Mouse (Mus musculus) cerebellum, adult 2 months (tissue): Measurements from ENCODE around the gene Prdm13. TPM values are rescaled to one million over a fixed set of nuclear protein-coding genes. Genes with fewer than 3 reads are reported as not detected.

Experiments used
- DNase-seq, 2 experiments: peaks; one replicate each; pipeline ENCODE4 v3.0.0; 2021
- H3K27ac ChIP-seq: fragments of 200-500 bp; 2 replicates; pipeline ENCODE4 v1.5.1; 2012; ENCODE audit warnings: low read length, control low read depth, inconsistent platforms; ENCODE audit not compliant: insufficient read depth
- H3K27me3 ChIP-seq: fragments of 200-500 bp; 2 replicates; pipeline ENCODE4 v1.6.1; 2012; ENCODE audit warnings: inconsistent platforms, mild to moderate bottlenecking, low read length, moderate library complexity; ENCODE audit not compliant: control insufficient read depth, insufficient read depth
- H3K4me1 ChIP-seq: fragments of 200-500 bp; 2 replicates; pipeline ENCODE4 v1.6.1; 2011; ENCODE audit warnings: low read length; ENCODE audit not compliant: control insufficient read depth, insufficient read depth
- H3K4me3 ChIP-seq: fragments of 200-500 bp; replicated peaks from 2 replicates; pipeline ENCODE3; 2011; ENCODE audit warnings: mild to moderate bottlenecking, low read depth, low read length, control low read depth; ENCODE audit not compliant: insufficient read depth
- CTCF ChIP-seq: fragments of 200-500 bp; IDR thresholded peaks from 2 replicates; pipeline ENCODE4 v1.5.1; 2011; ENCODE audit warnings: low read depth, mild to moderate bottlenecking, control low read depth, low read length, moderate library complexity, borderline replicate concordance; ENCODE audit not compliant: insufficient read depth
- POLR2A ChIP-seq: fragments of 200-500 bp; IDR thresholded peaks from 2 replicates; pipeline ENCODE4 v1.6.1; 2011; ENCODE audit warnings: low read length, control low read depth, borderline replicate concordance; ENCODE audit not compliant: insufficient read depth
- WGBS: fragments of 180-500 bp; shearing (Covaris S2); methylation state at CpG from one replicate; pipeline ENCODE4 v1.1.7; 2018; 5-methylcytosine and 5-hydroxymethylcytosine counted together
- polyA plus RNA-seq: library from polyadenylated mRNA; depleted of rRNA; stranded (reverse); fragments of >200 nt; gene quantifications from 2 replicates; pipeline ENCODE4 v1.2.3, GENCODE M21; 2012; rRNA removed

Prdm13 gene
- polyA plus RNA-seq, 1 experiment, result not detected

- 7% methylated on average over 5 of the region's 5 CpGs for WGBS
- no peaks in the 10 kb centered on the region for H3K4me1 ChIP-seq
- no peak overlapping the region for H3K4me3 ChIP-seq
- TF ChIP-seq CTCF (no peak), POLR2A (no peak)
- no peaks in the 10 kb centered on the region; the same call in 1 of the 2 replicates for H3K27me3 ChIP-seq
- no peak overlapping the region for H3K27ac ChIP-seq
- DNase-seq, result peak in 1 of 2 experiments; percentile 18
Measured at GRCm38 (mm10) chr4:21665961-21666360, 19.8 kb downstream of the Prdm13 start.

GRCm38 (mm10) chr4:21658184-21658583 is 27.6 kb downstream of the Prdm13 start:
- DNase-seq, result no peak
- no peak overlapping the region for H3K27ac ChIP-seq
- no peaks in the 10 kb centered on the region for H3K27me3 ChIP-seq
- 74% methylated on average over 3 of the region's 3 CpGs for WGBS
- H3K4me3 ChIP-seq, result no peak overlapping the region
- no peak for TF ChIP-seq CTCF
- TF ChIP-seq POLR2A, result no peak
- no peaks in the 10 kb centered on the region for H3K4me1 ChIP-seq

GRCm38 (mm10) chr4:21629275-21629583 is 56.5 kb downstream of the Prdm13 start:
- TF ChIP-seq CTCF, result no peak
- TF ChIP-seq POLR2A, result no peak
- WGBS, result 88% methylated on average over 2 of the region's 2 CpGs

GRCm38 (mm10) chr4:21628367-21629274 is 57.1 kb downstream of the Prdm13 start:
- Histone ChIP-seq H3K27me3 (no peaks in the 10 kb centered on the region), H3K27ac (no peak overlapping the region), H3K4me3 (no peak overlapping the region), H3K4me1 (no peaks in the 10 kb centered on the region)
- WGBS, result 31% methylated on average over 3 of the region's 3 CpGs
- DNase-seq, result no peak
- TF ChIP-seq CTCF (no peak), POLR2A (no peak)

More at GRCm38 (mm10) chr4:21629275-21629583, 56.5 kb downstream of the Prdm13 start:
- H3K4me1 ChIP-seq, result no peaks in the 10 kb centered on the region
- H3K4me3 ChIP-seq, result no peak overlapping the region
- no peak for DNase-seq
- no peaks in the 10 kb centered on the region for H3K27me3 ChIP-seq
- H3K27ac ChIP-seq, result no peak overlapping the region

Other genes with a start within 250 kb of the Prdm13 start
- gene Ccnc, start 41.7 kb upstream of the Prdm13 start, polyA plus RNA-seq, result 27.7 and 28.3 TPM in 2 replicates
- 22.5 and 22.6 TPM in 2 replicates for gene Usp45, start 81.2 kb upstream of the Prdm13 start, polyA plus RNA-seq
- gene Tstd3, start 81.2 kb upstream of the Prdm13 start, polyA plus RNA-seq, result 19.6 and 21.3 TPM in 2 replicates
- 240 and 262 TPM in 2 replicates for gene Pnisr, start 161.6 kb upstream of the Prdm13 start, polyA plus RNA-seq
- 13.5 and 13.9 TPM in 2 replicates for gene Coq3, start 193.7 kb upstream of the Prdm13 start, polyA plus RNA-seq
- gene Faxc, start 245.4 kb upstream of the Prdm13 start, polyA plus RNA-seq, result 20.0 and 20.5 TPM in 2 replicates